Mouse (Mus musculus): ENCODE results near the gene Nfib.
A peak's percentile ranks its signal among the peaks of the same experiment; 100 is the strongest.

The Nfib gene

DNA sequence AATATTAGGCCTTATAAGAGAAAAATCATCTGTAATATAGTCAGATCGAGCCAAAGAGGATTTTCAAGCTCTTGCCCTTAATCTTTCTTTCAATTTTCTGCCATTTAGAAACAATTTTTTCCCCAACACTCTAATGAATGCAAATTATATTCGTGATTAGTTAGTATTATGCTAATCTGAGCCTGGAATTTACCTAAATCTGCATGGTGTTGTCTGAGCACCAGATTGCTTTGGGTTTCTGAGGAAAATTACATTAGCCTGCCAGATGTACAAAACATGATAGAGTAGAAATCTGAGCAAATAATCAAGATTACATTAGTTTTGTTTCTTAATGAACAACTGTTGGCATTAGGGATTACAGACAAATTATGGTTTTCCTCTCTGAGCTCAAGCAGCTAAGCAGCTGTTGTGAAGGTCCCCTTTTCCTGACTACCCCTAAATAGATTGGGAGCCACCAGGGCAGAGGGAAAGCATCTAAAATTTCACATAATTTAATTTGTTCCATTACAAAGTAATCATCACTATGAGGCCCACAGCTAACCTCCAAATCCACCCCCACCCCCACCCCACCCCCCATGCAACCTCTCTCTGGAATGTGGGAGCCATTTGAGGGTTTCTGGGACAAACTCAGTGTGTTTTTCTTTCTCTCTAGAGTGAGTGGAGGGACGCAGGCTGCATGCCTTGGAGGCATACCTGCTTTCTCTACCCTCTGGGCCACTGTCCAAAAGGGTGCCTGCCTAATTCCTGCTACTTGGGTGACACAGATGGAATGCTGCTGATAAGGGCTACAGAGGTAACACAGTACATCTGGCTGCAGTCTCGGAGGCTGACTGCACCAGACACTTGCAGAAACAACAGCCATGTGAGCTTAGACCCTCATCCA is 14.2 kb downstream of the Nfib start:
- no peak for DNase-seq (ENCODE audit: low read depth, low spot score)

DNA sequence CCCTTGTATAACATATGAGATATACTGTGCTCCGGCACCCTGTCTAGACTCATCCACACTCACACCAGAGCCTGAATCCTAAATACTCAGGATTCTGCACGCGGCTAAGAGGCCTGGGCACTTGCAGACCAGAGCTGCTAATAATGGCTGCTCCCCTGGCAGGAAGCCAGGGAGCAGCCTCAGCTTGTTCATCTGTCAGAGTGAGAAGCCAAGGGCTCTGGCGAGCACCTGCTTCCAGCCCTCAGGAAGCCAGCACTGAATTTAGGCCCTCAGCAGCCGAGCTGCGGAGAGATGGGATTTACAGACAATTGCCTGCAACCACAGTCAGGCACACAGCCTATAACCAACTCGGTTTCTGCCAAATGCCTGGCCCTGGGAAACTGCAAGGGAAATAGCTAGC is 15.3 kb downstream of the Nfib start:
- peak; percentile 15 for DNase-seq (ENCODE audit: low read depth, low spot score)

DNA sequence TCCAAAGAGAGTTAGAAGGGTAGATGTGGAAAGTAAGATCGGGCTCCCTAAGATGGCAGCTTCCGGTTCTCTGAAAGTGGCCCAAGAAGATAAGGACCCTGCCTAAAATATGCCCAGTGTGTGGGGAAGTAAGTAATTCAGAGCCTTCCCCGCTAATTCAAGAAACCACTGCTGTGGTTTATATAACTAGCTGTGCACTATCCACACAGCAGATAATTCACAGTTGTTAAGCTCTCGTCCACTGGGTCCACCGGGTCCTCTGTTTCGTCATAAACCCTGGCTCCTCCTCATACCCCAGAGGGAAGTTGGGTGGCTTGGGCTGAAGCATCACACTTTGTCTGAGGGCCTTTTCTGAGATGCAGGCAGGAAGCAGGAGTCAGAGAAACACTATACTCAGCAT is 19.5 kb downstream of the Nfib start:
- DNase-seq (ENCODE audit: low read depth, low spot score): no peak

DNA sequence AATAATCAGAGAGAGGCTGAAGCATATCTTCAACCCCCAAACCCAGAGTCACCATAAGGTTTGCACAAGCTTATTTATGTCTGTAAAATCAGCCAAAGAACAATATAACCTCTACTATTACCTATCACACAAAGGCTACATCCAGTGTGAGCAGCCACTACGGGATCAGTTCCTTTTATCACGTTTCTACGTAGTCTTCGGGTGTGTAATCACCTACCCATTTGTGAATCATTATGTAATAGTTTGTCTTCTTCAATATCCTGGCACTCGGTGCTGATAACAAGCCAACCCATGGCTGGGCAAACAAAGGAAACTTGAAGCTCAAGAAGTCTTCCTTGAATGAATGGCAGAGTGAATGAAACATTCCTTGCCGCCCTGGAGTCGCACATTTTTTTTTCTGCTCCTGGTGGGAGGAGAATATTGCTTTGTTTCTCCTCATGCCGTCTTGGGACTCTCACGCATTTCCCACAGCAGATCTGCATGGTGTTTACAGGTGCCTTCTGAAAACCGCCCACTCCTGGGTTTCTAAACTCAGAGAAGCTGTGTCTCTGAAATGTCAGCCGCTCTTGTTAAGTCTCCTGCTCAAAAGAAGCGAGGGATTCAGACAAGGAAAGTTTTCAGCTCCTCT is 21.3 kb downstream of the Nfib start:
- no peak for DNase-seq (ENCODE audit: low read depth, low spot score)

DNA sequence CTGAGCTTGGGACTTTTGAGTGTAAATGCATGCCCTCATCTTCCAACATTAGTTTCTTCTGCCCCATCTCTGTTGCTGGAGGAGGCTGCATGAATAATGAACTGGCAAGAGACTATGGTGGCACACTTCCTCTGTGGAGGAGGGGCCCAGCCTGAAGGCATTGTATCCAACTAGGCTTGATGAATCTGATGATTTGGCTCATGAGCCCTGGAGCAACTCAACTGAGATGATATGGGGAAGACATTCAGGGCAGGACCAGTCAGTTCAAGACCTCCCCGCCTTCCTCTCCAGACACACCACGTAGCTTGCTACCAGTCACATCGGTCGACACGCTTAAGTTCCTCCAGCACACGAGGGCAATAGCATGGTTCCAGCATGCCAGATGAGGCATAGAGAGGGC is 22.0 kb downstream of the Nfib start:
- DNase-seq (ENCODE audit: low read depth, low spot score): no peak

DNA sequence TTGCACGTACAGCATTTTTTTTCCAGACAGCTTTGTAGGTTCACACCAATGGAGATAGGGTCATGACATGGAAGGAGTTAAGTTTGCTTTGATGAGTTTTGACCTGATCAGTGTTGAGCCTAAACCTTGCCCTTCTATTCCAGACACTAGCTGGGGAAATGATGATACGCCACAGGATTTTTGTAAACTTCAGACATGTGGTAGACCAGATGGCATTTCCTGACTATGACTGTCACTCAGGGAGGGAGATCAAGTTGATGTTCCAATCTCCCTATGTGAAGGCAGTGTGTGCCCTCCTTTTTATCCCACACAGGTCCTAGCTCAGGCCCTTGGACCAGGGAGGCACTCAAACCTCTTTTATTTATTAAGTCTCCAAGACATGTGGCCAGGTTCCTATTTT is 29.4 kb downstream of the Nfib start:
- DNase-seq (ENCODE audit: low read depth, low spot score): no peak

DNA sequence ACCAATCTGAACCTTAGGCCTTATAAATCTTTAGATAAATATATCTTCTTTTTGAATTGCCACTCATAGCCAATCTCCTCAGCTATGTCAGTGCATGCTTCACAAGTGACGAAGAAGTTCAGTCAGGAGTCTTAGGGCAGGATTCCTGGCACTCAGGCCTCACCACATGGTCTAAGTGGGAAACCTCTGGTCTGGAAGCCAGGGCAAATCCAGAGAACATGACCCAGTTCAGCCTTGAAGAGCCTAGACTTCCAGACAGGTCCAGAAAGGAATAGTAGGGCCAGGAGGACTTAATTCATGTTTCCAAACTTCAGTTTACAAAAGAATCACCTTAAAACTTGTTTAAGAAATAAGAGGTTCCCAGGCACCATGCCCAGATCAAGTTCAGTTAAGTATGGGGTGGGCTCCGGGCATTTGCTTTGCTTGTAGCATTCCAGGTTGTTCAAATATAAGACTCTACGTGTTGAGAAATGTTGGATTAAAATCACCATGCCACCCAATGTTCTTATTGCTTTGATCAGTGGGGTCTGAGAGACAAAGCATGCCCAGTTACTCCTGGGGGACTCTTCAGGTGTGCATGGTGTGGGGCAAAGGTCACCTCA is 38.2 kb downstream of the Nfib start:
- no peak for DNase-seq (ENCODE audit: low read depth, low spot score)

DNA sequence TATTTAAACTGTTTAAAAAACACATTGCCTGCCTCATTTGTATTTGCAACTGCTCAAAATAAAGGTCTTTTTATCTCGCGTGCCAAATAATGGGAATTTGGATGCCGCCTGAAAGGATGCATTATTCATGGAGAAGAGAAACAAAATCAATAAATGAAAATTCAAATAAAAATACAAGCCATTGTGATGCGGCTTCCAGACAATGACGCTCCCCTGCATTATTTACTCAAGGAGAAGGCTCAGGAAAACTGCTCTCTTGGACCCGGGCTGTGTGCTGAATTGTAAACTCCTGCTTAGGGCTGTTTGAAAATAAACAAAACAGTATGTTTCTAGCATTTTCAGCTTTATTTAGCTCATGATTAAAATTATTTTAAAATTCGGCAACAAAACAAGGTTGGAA is 41.1 kb downstream of the Nfib start:
- no peak for DNase-seq (ENCODE audit: low read depth, low spot score)

DNA sequence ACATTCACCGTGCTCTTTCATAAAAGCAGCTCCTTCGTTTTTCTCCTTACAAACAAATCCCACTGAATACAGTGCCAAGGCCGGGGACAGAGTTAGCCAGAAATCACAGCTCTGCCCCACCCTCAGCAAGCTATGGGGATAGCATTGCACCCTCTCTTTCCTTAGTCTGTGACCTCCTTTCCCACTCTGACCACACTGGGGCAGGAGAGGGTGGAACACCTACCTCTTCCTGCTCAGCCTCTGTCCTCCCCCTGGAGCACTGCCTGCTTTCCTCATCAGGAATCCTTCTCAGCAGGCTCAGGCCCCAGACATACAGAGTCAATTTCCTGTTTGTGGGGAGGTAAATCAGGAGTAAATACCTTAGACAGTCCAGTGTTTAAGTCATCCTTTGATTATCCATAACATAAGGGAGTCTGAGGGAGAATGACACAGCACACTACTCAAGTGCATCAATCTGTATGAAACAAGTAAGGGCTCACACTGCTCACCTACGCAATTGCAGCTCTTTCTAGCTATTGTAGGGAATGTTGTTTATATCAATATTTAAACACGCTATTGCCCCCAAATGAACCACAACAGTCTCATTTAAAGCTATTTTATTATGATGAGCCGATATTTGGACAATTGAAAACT is 41.7 kb downstream of the Nfib start:
- no peak for DNase-seq (ENCODE audit: low read depth, low spot score)

DNA sequence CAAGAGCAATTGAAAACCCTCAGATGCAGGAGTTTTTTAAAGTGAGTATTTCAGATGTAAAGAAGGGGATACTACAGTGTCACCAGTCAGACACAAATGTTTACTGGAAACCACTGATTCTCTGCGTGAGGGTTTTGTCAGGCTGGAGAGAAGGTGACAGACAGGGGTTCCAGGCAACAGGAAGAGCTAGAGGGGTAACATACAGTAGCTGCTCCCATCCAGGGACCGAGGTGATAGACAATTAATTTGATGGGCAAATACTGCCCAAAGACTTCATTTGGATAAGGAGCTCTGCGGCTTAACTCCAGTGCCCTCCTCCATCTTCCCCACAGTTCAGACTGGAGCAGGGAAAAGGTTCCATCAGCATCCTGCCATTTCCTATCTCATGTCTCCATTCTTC is 42.9 kb downstream of the Nfib start:
- no peak for DNase-seq (ENCODE audit: low read depth, low spot score)

DNA sequence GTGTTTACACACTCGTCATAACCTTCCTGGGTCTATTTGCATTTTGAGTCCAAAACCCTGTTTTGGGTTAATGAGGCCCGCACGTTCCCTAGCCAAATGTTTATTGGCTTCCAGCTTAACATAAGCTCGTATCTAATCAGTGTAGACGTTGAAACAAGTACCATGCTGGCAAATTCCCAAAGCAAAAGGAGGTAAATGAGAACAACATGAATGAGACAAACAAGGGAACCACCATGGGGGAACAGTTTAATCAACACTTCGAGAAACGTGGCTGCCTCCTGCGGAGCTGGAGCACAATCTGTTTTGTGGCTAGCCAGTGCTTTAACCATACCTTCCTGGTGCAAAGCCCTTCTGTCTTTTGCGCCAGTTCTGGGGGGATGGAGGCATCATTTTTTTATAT is 43.3 kb downstream of the Nfib start:
- no peak for DNase-seq (ENCODE audit: low read depth, low spot score)

DNA sequence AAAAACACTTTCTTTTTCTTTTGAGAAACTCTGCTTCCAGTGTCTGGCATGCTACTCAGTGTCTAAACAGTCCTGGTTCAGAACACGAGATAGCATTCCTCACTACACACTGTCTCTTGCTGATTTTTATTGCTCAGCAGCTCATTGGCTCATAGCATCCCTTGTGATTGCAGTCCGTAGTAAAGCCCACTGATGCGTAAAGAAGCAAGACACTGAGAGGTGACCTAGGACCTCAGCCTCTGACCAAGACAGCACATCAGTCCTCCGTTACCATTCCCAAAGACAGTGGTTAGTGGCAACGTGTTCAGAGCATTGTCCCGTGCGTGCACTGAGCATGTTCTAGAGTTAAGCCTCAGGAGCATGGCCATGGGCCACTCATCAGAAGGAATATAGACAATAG is 44.3 kb downstream of the Nfib start:
- DNase-seq (ENCODE audit: low read depth, low spot score): no peak

DNA sequence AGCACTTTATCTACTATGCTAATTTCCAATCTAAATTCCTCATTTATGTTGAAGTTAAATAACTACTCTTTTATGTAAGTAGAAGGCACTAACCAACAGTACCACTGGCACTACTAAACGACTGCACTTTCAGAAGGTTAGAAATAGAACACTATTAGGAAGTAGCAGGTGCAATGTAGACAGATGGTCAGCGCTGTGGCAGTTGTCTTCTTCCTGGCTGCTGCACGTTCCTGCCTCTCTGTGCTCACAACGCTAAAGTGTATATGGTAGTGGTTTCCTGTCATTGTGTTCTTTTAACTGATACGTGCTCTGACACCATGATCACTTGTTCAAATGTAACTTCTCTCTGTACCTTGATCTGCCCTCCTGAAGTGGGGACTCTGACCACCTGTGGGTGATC is 59.9 kb downstream of the Nfib start:
- DNase-seq (ENCODE audit: low read depth, low spot score): no peak

DNA sequence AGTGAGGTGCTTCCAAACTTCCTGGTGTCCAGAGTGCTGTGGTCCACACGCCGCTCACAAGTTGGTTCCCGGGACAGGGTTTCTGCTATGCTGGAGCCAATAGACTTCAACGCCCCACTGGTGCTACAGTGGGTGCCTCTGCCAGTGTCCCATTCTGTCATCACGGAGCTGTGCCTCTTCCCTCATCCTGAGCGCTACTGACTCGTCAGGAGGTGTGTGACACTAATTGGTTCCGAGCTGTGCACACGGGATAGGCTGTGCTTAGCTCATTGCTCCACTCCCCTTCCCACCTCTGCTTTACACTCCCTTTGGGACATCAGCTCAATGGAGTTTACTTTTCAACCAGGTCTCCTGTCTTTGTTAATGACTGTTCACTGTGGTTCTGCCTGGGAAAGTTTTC is 60.8 kb downstream of the Nfib start:
- DNase-seq (ENCODE audit: low read depth, low spot score): no peak

DNA sequence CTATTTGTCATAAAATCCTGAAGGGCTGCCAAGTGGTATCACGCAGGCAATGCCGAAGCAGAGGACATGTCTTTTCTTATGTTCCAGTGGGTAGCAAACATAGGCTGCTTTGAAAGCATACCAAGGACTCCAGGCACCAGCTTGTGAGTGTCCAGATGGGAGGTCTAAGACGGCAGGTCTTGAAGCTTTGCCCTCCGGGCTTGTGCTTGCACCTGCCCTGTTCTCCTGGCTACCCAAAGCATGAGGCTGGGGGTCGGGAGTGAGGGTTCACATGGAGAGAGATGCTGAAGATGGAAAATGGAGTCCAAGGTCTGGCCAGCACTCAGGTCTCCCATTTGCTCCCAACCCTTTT is 61.8 kb downstream of the Nfib start:
- DNase-seq (ENCODE audit: low read depth, low spot score): no peak

DNA sequence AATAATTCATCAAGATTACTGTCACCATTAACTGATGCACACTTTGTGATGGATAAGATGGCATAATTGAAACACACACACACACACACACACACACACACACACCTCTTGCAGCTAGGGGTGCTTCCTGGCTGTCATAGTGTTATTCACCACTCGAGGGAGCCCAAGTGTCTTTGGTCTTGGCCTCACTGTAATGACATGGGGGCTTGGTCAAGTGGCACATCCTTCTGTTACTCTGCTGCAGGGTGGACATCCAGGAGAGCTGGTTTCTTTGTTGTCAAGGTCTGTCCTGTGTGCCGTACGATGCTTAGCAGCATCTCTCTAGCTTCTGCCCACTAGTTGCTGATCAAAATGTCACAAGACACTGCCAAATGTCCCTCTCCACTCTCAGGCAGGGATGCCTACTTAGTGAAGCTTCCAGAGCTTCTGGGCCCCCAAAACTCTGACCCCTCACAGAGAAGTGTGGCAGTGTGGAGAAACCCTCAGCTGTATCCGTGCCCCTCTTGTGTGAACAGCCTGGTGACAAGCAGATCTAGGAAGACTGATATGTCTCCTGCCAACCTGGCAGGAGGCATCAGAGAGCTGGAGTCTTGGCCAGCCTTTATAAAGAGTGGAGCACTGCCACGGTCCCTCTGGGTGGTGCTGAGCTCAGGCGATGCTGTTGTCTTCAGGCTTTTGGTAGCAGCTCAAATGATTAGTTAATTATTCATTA is 62.4 kb downstream of the Nfib start:
- peak; percentile 49 for DNase-seq (ENCODE audit: low read depth, low spot score)

DNA sequence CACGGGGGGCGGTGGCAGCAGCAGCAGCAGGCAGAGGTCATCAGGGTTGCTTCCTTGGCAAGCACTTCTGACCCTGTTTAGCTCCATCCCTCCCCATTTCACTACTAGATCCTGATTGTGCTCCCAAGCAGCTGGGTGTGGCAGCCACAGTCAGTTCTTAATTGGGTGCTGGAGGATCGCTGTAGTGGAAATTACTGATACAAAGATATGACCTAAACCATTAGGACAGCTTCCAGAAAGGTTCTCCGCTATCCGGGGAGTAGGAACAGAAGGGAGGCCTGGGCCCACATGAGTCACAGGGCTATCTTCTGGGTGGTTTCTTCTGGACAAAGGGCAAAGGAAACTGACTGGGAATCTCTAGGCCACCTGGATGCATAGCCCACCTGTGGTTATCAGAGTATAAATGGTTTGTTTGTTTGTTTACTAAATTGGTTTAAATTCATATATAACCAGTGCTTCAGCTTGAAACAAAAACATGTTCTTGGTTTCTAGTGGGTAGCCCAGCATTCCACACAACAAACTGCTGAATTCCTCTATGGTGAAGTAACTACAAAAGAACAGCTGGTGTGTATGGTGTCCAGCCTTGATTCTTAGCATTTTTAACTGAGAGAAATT is 64.4 kb downstream of the Nfib start:
- no peak for DNase-seq (ENCODE audit: low read depth, low spot score)

DNA sequence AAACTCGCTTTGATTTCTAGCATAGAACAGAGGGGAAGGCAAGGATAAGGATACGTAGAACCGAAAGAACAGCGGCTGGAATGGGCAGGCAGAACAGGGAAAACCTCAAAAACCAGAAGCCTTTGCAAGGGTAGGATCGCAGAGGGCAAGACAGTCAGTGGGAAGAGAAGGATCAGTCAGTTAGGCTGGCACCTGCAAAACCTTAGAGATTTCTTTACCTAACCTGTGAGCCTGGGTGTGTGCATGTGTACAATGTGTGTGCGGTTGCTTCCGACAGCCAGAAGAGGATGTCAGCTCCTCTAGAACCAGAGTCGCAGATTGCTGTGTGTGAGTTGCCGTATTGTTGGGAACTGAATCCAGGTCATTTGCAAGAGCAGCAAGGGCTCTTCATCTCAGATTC is 67.3 kb downstream of the Nfib start:
- no peak for DNase-seq (ENCODE audit: low read depth, low spot score)

DNA sequence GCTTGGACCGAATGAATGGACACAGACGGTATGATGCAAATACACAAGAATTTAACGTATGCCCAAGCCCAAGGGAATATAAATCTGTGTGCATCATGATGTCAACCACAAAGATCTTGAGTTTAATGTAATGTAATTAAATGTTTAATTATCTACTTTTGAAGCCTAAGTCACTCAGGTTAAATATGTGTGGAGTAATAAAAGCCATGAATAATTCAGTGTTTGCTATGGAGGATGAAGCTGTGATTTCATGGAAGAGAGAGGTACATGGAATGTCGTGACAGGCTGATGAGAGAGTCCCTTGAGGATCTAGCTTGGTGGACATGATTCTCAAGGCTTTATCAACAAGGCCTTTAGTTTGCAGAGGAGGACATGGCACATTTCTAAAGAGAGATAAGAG is 67.9 kb downstream of the Nfib start:
- DNase-seq (ENCODE audit: low read depth, low spot score): no peak

DNA sequence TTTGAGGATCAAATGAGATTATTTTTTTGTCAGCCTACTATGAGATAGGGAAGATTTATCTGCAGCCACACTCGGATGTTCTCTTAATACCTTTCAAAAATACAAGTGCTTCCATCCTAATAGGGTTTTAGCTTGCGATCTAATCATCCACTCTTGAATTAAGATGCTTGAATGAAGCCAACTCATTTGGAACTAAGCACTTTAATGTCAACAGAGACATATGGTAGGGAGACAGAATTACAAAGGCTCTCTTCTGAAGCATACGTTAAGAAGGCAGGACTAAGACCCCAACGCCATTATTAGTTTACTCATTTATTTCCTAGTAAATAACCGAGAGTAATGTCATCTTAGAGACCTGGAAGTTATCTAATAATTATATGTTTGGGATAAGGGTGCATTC is 68.9 kb downstream of the Nfib start:
- no peak for DNase-seq (ENCODE audit: low read depth, low spot score)

DNA sequence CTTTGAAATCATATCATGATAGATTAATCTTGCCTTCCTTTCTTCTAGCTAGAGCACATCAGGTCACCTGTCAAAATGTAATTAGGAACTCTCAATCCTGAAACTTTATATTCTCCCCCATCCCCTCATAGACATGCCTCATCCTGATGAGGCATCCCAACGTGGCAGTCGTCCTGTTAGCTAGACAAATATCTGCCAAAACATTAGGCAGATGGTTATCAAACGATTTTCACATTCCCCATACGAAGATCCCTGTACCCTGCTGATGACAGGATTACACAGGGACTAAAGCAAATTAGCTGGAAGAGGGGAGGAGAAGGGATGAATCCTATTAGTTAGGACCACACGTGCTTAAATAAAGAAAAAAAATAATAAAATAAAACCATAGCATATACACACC is 69.7 kb downstream of the Nfib start:
- no peak for DNase-seq (ENCODE audit: low read depth, low spot score)

DNA sequence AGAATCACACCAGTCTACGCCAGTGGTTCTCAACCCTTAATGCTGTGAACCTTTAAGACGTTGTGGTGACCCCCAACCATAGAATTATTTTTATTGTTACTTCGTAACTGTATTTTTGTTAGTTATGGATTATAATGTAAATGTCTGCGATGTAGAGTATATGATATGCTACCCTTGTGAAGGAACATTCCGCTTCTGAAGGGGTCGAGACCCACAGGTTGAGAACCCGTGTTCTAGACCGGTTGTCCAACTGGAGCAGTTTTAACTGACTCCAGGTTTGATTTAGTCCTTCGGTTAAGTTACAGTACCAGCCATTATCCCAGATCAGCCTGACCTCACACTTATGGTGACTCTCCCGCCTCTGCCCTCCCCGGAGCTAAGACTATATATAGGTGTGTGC is 70.4 kb downstream of the Nfib start:
- DNase-seq (ENCODE audit: low read depth, low spot score): no peak

All from ZHBTc4 (cell line).